Mouse (Mus musculus) heart, embryonic 16.5 days (tissue): ENCODE results near the gene Zfp354a. TPM values are rescaled to one million over a fixed set of nuclear protein-coding genes. Genes with fewer than 3 reads are reported as not detected.
"Not testable (repeated sequence)": the region's sequence is repeated elsewhere in the genome, so short reads cannot be mapped to it uniquely, and the experiment has no call there.

Experiments used
- ATAC-seq: fragments of 200-750 bp; cut with Nextera tagmentation; replicated peaks from 2 replicates; pipeline ENCODE4 v1.8.0; 2017; ENCODE audit warnings: moderate number of reproducible peaks; ENCODE audit not compliant: insufficient read depth, low FRiP score; ENCODE audit errors: extremely low read depth
- H3K27ac ChIP-seq: fragments of 300-500 bp; sonication (generic); 2 replicates; pipeline ENCODE4 v1.5.1; 2014; ENCODE audit warnings: mild to moderate bottlenecking, low read length, control low read depth, moderate library complexity
- H3K27me3 ChIP-seq: fragments of 300-500 bp; sonication (generic); 2 replicates; pipeline ENCODE4 v1.6.1; 2014; ENCODE audit warnings: low read length, mixed read lengths; ENCODE audit not compliant: control insufficient read depth, insufficient read depth
- H3K36me3 ChIP-seq: fragments of 300-500 bp; sonication (generic); 2 replicates; pipeline ENCODE4 v1.6.1; 2014; ENCODE audit not compliant: control insufficient read depth, insufficient read depth
- H3K4me1 ChIP-seq: fragments of 300-500 bp; sonication (generic); 2 replicates; pipeline ENCODE4 v1.6.1; 2014; ENCODE audit warnings: low read length, mixed read lengths; ENCODE audit not compliant: control insufficient read depth, insufficient read depth
- H3K4me2 ChIP-seq: fragments of 300-500 bp; sonication (generic); 2 replicates; pipeline ENCODE4 v1.6.1; 2014; ENCODE audit warnings: low read depth, mild to moderate bottlenecking, control low read depth, low read length
- H3K4me3 ChIP-seq: fragments of 300-500 bp; sonication (generic); 2 replicates; pipeline ENCODE4 v1.5.1; 2014; ENCODE audit warnings: mild to moderate bottlenecking, control low read depth, low read length
- H3K9ac ChIP-seq: fragments of 300-500 bp; sonication (generic); 2 replicates; pipeline ENCODE4 v1.6.1; 2014; ENCODE audit warnings: low read length, control low read depth
- H3K9me3 ChIP-seq: fragments of 300-500 bp; sonication (generic); replicated peaks from 2 replicates; pipeline ENCODE4 v1.6.1; 2016; ENCODE audit warnings: low read length; ENCODE audit not compliant: control insufficient read depth
- WGBS: fragments of 180-500 bp; shearing (Covaris S2); extraction: QIAGEN DNeasy Blood & Tissue Kit; methylation state at CpG from one replicate; pipeline ENCODE4 v1.1.7; 2014; 5-methylcytosine and 5-hydroxymethylcytosine counted together
- polyA plus RNA-seq: library from polyadenylated mRNA; unstranded; fragments of >200 nt; fragmentation: Nextera tagmentation; extraction: Ambion mirVana; gene quantifications from 2 replicates; pipeline ENCODE4 v1.2.1, GENCODE M21; 2015

Zfp354a gene
- polyA plus RNA-seq, 1 experiment from 2014 or later = 5.7 TPM

DNA sequence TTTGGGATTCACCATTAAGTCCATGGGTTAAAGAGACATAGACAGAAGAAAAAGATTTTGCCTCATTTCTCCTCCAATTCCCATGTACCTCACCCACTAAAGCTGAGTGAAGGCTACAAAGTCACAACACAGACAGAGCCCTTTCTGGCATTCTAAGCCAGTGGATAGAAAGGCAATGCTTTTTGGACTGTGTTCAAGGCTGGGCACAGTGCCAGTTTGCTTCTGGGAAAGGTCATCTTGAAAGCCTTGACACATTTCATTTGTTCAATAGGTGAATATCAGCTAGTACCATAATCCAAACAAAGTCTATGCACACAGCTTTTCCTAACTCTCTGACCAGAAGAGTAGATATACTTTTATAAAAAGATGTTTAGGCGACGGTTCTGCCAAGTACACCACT, 23.1 kb upstream of the Zfp354a start:
- WGBS = 48% methylated on average over 2 of the region's 2 CpGs
- no peaks in the 10 kb centered on the region for H3K36me3 ChIP-seq
- no peak overlapping the region for H3K9ac ChIP-seq
- no peak overlapping the region for H3K4me3 ChIP-seq
- H3K4me2 ChIP-seq = no peak overlapping the region
- ATAC-seq = no peak
- H3K27ac ChIP-seq = no peak overlapping the region
- no peaks in the 10 kb centered on the region; the same call in 1 of the 2 replicates for H3K27me3 ChIP-seq
- no peaks in the 10 kb centered on the region for H3K9me3 ChIP-seq
- no peaks in the 10 kb centered on the region for H3K4me1 ChIP-seq

DNA sequence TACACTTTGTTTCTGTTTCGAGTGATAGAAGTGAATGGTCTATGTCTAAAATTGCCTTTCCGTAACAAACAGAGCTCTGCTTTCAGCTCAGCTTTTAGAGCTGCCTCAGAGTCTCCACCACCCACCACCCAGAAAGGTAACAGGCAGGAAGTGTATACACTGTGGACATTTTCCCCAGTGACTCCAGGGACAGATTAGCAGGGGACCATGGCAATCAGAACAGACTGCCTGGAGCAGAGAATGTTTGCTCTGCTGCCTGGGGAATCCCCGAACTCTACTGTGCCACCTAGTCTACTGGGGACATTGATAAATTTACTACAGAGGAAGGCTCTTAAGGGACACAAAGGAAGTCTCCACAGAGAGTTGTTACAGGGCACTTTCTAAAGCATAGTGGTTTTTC, 14.3 kb upstream of the Zfp354a start:
- H3K36me3 ChIP-seq, H3K4me1 ChIP-seq, ATAC-seq, H3K27ac ChIP-seq, H3K4me3 ChIP-seq, H3K27me3 ChIP-seq, H3K9ac ChIP-seq, H3K4me2 ChIP-seq, H3K9me3 ChIP-seq: not testable (repeated sequence)
- 66% methylated on average over 3 of the region's 3 CpGs for WGBS

DNA sequence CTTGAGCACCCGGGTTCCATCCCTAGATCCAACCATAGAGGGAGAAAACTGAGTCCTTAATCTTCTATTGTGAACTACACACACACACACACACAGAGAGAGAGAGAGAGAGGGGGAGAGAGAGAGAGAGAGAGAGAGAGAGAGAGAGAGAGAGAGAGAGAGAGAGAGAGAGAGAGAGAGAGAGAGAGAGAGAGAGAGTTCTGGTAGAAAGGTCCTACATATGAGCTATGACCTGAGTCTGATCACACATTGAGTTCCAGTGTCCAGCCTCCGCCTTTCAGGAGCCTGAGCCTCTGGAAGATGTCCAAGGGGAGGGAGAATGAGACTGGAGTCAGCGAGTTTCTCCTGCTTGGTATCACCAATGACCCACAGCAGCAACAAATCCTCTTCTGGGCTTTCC, 11.2 kb upstream of the Zfp354a start, which contains the start of gene Olfr1375:
Olfr1375 (plus strand) TSS at position 301 of the 400 bp plus-strand sequence.
- not testable (repeated sequence) for H3K36me3 ChIP-seq, H3K4me3 ChIP-seq, H3K9me3 ChIP-seq, H3K27ac ChIP-seq, H3K9ac ChIP-seq, H3K27me3 ChIP-seq, ATAC-seq, H3K4me1 ChIP-seq, H3K4me2 ChIP-seq
- WGBS = 59% methylated on average over 3 of the region's 3 CpGs

DNA sequence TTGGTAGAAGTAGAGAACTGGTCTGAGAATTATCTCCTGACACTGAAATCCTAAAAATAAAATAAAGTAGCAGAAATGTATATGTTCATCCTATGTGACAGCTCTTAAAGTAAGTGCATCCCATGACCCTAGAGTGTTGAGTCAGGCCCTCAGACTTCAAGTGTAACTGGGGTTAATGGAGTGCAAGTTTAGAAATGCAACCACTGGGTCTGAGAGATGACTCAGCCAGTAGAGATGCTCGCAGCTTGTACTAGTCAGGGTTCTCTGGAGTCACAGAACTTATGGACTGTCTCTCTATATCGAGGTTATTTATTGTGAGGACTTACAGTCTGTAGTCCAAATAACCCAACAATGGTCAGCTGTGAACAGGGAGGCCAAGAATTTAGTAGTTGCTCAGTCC, 7.4 kb upstream of the Zfp354a start:
- H3K9me3 ChIP-seq = no peaks in the 10 kb centered on the region
- H3K36me3 ChIP-seq = no peaks in the 10 kb centered on the region
- ATAC-seq = no peak
- H3K27me3 ChIP-seq = no peaks in the 10 kb centered on the region; the same call in 1 of the 2 replicates
- no peak overlapping the region for H3K9ac ChIP-seq
- WGBS = 48% methylated on average over 2 of the region's 2 CpGs
- no peak overlapping the region for H3K4me2 ChIP-seq
- H3K4me3 ChIP-seq = no peak overlapping the region
- H3K27ac ChIP-seq = no peak overlapping the region
- no peaks in the 10 kb centered on the region for H3K4me1 ChIP-seq

DNA sequence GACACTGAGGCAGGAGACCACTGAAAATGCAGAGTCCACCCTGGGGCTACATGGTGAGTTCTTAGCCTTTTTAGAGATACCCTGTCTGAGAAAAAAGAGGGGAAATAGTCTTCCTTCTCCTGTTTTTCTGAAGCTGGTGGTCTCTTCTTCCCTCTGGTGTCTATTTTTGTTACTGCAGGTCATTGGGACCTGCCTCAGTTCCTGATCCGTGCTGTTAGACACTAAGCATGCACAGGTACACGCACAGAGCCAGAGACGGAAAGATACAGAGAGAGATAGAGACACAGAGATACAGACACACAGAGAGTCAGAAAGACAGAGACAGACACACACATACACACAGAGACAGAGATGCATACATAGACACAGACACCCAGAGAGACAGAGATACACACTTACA, 5.8 kb upstream of the Zfp354a start:
- Histone ChIP-seq H3K9me3 (no peaks in the 10 kb centered on the region), H3K27ac (no peak overlapping the region), H3K36me3 (no peaks in the 10 kb centered on the region), H3K9ac (no peak overlapping the region), H3K4me1 (no peaks in the 10 kb centered on the region), H3K27me3 (no peaks in the 10 kb centered on the region; the same call in 1 of the 2 replicates), H3K4me2 (no peak overlapping the region), H3K4me3 (no peak overlapping the region)
- 34% methylated on average over 3 of the region's 3 CpGs for WGBS
- ATAC-seq = no peak

DNA sequence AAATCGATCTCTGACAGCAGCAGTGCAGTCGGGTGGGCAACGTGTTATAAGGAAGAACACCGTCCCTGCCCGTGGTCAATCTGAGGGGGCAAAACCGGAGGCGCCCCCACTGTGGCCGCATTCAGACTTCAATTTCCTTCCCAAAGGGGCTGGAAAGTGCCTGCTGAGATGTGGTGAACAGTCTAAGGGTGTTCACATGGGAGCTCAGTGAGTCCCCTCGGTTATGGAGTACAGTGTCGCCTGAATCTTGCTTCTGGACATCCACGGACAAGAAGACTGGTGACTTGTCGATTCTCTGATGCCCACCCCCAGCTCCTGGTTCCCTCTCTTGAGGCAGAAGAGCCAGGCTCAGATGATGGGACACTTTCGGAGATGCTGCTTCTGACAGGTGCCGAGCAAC, 583 bp downstream of the Zfp354a start:
- WGBS = 12% methylated on average over 14 of the region's 14 CpGs
- Histone ChIP-seq H3K9ac (peak overlapping the region; percentile 91), H3K27ac (no peak overlapping the region), H3K4me2 (peak overlapping the region; percentile 89), H3K27me3 (no peaks in the 10 kb centered on the region; the same call in 1 of the 2 replicates), H3K4me3 (peak overlapping the region; percentile 91), H3K9me3 (no peaks in the 10 kb centered on the region), H3K4me1 (peaks cover 7% of the 10 kb centered on the region), H3K36me3 (no peaks in the 10 kb centered on the region)
- ATAC-seq = no peak

DNA sequence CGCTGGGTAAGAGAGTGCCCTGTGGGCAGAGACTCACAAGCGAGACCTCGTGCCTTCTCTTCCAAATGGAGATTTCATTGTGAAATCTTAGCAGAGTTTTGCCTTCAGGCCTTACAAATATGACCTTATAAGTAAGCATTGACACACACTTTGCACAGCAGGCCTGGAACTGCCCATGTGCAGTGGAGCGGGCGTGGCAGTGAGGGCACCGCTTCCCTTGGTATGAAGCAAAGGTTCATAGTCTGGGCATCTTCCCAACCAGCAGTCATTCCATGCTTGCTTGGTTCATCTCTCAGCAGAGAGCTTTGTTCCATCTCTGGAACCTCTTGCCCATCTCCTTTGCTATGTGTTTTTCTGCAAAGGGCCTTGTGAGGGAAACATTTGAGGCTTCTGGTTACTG, 1.9 kb downstream of the Zfp354a start:
- 97% methylated on average over 6 of the region's 6 CpGs for WGBS
- Histone ChIP-seq H3K4me3 (no peak overlapping the region), H3K4me2 (no peak overlapping the region), H3K4me1 (peaks cover 7% of the 10 kb centered on the region), H3K36me3 (0 out of 2 replicates have a peak, but pooled peaks cover 2% of the 10 kb centered on the region), H3K9ac (no peak overlapping the region), H3K27me3 (no peaks in the 10 kb centered on the region; the same call in 1 of the 2 replicates), H3K27ac (no peak overlapping the region), H3K9me3 (no peaks in the 10 kb centered on the region)
- no peak for ATAC-seq

DNA sequence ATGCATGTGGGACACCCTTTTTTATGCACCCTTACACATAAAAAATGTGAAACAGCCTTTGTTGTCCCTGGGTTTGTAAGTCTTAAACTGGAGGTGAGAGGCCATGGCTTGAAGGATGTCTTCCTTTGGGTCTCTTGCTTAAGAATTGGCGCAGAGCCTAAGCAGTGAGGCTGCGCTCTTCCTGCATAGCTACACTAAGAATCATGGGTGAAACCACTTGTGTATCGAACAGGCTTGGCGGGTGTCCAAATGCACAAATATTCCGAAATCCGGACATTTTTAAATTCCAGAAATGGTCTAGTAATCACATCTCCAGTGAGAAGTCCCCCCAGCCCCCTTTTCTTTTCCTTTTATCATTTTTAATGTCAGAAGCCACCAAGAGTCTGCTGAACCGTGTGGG, 4.2 kb downstream of the Zfp354a start:
- Histone ChIP-seq H3K9me3 (no peaks in the 10 kb centered on the region), H3K27me3 (no peaks in the 10 kb centered on the region), H3K4me2 (no peak overlapping the region), H3K4me1 (peaks cover 7% of the 10 kb centered on the region), H3K27ac (no peak overlapping the region), H3K36me3 (peaks cover 13% of the 10 kb centered on the region), H3K9ac (no peak overlapping the region), H3K4me3 (no peak overlapping the region)
- no peak for ATAC-seq
- 77% methylated on average over 7 of the region's 7 CpGs for WGBS

DNA sequence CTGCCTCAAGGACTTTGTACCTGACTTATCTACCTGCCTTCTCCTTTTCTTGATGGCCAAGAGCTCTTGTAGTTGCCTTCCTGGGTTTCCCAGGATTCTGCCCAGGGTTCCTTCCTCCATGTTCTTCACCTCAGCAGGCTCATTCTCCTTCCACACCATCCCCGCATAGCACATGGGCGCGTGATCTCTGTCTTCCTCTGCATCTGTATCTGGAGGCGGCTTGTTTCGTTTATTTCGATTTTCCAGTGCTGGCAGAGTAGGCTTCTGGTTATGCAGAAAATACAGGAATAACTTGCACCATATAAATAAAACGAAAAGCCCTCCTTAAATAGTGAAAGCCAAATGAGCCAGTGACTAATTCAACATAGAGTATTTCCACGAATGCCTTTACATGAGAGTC, 4.8 kb downstream of the Zfp354a start:
- Histone ChIP-seq H3K36me3 (peaks cover 18% of the 10 kb centered on the region), H3K27me3 (no peaks in the 10 kb centered on the region), H3K27ac (no peak overlapping the region), H3K9ac (no peak overlapping the region), H3K4me2 (no peak overlapping the region), H3K4me1 (peaks cover 7% of the 10 kb centered on the region), H3K9me3 (no peaks in the 10 kb centered on the region), H3K4me3 (no peak overlapping the region)
- 94% methylated on average over 8 of the region's 8 CpGs for WGBS
- ATAC-seq = no peak
